Mouse (Mus musculus) hindbrain, postnatal 0 days (tissue): Measurements from ENCODE around the gene Rabl6. TPM values are rescaled to one million over a fixed set of nuclear protein-coding genes. Genes with fewer than 3 reads are reported as not detected.

Source experiments
- ATAC-seq: fragments of 200-750 bp; cut with Nextera tagmentation; 2 replicates; pipeline ENCODE4 v1.8.0; 2017; ENCODE audit warnings: mild to moderate bottlenecking, moderate TSS enrichment, moderate library complexity
- DNase-seq: peaks from one replicate; pipeline ENCODE4 v3.0.0-alpha.2; 2015; ENCODE audit warnings: low spot score
- H3K27ac ChIP-seq: fragments of 300-500 bp; sonication (generic); 2 replicates; pipeline ENCODE4 v1.5.1; 2014; ENCODE audit warnings: mild to moderate bottlenecking
- H3K27me3 ChIP-seq: fragments of 300-500 bp; sonication (generic); 2 replicates; pipeline ENCODE4 v1.6.1; 2014; ENCODE audit warnings: low read length, mixed read lengths; ENCODE audit not compliant: insufficient read depth
- H3K36me3 ChIP-seq: fragments of 300-500 bp; sonication (generic); 2 replicates; pipeline ENCODE4 v1.6.1; 2014; ENCODE audit warnings: low read length, mixed read lengths; ENCODE audit not compliant: insufficient read depth
- H3K4me1 ChIP-seq: fragments of 300-500 bp; sonication (generic); 2 replicates; pipeline ENCODE4 v1.6.1; 2014; ENCODE audit warnings: antibody characterized with exemption, low read length, mixed read lengths; ENCODE audit not compliant: insufficient read depth
- H3K4me2 ChIP-seq: fragments of 300-500 bp; sonication (generic); 2 replicates; pipeline ENCODE4 v1.6.1; 2014; ENCODE audit warnings: low read depth, mild to moderate bottlenecking, low read length, moderate library complexity, mixed read lengths
- H3K4me3 ChIP-seq: fragments of 300-500 bp; sonication (generic); 2 replicates; pipeline ENCODE4 v1.5.1; 2014; ENCODE audit warnings: low read length
- H3K9ac ChIP-seq: fragments of 300-500 bp; sonication (generic); replicated peaks from 2 replicates; pipeline ENCODE4 v1.6.1; 2014; ENCODE audit warnings: mild to moderate bottlenecking, low read length, moderate library complexity, mixed read lengths
- H3K9me3 ChIP-seq: fragments of 300-500 bp; sonication (generic); 2 replicates; pipeline ENCODE4 v1.6.1; 2016; ENCODE audit warnings: low read length, mixed read lengths
- CTCF ChIP-seq: IDR thresholded peaks from 2 replicates; pipeline ENCODE4 v1.5.1; 2016; ENCODE audit warnings: antibody characterized with exemption, control low read depth, low read depth
- WGBS: fragments of 180-500 bp; shearing (Covaris S2); extraction: QIAGEN DNeasy Blood & Tissue Kit; methylation state at CpG from one replicate; pipeline ENCODE4 v1.1.7; 2014; 5-methylcytosine and 5-hydroxymethylcytosine counted together
- polyA plus RNA-seq: library from polyadenylated mRNA; unstranded; fragments of >200 nt; fragmentation: Nextera tagmentation; extraction: Ambion mirVana; gene quantifications from 2 replicates; pipeline ENCODE4 v1.2.1, GENCODE M21; 2015
- total RNA-seq: library from RNA; depleted of rRNA; stranded (reverse); fragments of >200 nt; gene quantifications from 2 replicates; pipeline ENCODE4 v1.2.3, GENCODE M21; 2014

Rabl6 gene
- total and polyA plus RNA-seq, 2 experiments from 2014 or later = 53.0 to 71.8 TPM

DNA sequence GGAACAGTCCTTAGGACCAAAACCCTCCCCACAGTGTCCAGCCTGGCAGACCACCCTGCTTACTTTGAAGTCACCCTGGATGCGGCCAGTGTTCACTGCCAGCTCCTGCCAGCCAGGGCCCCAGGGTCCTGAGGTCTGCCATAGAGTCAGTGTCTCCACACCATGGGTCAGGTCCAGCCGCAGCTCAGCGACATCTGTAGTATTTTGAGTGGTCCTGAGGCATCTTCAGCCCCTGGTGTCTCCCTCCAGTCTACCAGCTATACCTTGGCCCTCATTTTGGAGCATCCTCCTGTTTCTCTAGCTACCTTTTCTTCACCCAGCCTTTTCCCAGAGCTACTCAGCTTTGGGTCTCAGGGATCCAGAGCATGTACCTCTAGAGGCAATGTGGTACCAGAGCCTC, 39.0 kb downstream of the Rabl6 start:
- 88% methylated on average over 3 of the region's 3 CpGs for WGBS
- ATAC-seq (no peak), DNase-seq (no peak)
- Histone ChIP-seq H3K4me2 (no peak overlapping the region), H3K4me1 (0 out of 2 replicates have a peak, but pooled peaks cover 11% of the 10 kb centered on the region), H3K27ac (no peak overlapping the region), H3K4me3 (no peak overlapping the region), H3K9ac (no peak overlapping the region), H3K9me3 (no peaks in the 10 kb centered on the region), H3K27me3 (no peaks in the 10 kb centered on the region), H3K36me3 (0 out of 2 replicates have a peak, but pooled peaks cover 6% of the 10 kb centered on the region)
- no peak for TF ChIP-seq CTCF

DNA sequence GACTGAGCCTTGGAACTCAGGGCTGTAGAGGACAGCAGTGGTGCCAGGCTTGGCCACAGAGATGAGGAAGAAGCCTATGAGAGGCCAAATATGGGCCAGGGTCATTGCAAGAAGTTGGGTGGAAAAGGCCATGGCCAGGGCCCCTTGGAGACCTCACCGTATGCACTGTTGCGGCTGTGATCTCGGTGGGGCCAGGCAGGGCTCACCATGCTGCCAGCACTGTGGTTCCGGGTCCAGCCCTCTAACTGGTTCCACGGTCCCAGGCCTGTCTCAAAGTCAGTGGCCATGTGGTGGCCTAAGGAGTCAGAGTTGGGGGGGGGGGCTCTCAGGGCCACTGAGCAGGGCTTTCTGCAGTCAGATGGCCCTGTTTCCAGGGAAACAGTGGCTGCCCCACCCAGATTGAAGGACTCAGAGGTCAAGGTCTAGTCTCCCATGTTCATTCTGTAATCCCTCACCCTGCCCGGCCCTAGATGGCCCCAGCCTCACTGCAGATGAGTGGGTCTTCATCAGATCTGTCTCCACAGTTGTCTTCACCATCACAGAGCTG, 39.8 kb downstream of the Rabl6 start:
- Histone ChIP-seq H3K9me3 (no peaks in the 10 kb centered on the region), H3K9ac (no peak overlapping the region), H3K27me3 (no peaks in the 10 kb centered on the region), H3K4me1 (0 out of 2 replicates have a peak, but pooled peaks cover 5% of the 10 kb centered on the region), H3K4me3 (no peak overlapping the region), H3K4me2 (no peak overlapping the region), H3K27ac (no peak overlapping the region), H3K36me3 (peaks cover 14% of the 10 kb centered on the region; the same call in 1 of the 2 replicates)
- no peak for ATAC-seq
- DNase-seq = no peak
- no peak for TF ChIP-seq CTCF
- 92% methylated on average over 6 of the region's 6 CpGs for WGBS

DNA sequence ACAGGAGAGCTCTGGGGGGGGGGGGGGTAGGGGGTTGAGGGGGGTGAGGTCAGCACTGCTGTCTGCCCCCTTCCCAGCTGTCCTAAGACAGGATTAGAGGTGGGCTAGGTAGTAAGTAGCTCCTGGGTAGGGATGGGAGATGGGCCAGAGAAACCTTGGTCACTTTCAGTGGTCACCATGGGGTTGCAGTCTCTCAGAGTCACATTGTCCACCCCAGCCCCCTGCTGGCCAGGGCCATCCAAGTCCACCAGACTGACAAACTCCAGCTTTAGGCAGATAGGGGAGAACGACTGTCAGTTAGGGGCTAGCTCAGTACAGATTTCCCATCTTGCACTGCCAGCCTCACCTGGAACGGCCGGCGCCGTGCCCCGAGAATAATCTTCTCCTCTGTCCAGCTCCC, 41.8 kb downstream of the Rabl6 start:
- Histone ChIP-seq H3K9me3 (no peaks in the 10 kb centered on the region), H3K36me3 (peaks cover 32% of the 10 kb centered on the region), H3K4me3 (no peak overlapping the region), H3K27me3 (no peaks in the 10 kb centered on the region), H3K27ac (no peak overlapping the region), H3K4me2 (no peak overlapping the region), H3K9ac (no peak overlapping the region), H3K4me1 (no peaks in the 10 kb centered on the region)
- ATAC-seq = 0 out of 2 replicates have a peak, but pooled peaks have one; percentile 14
- WGBS = 78% methylated on average over 6 of the region's 6 CpGs
- no peak for DNase-seq
- peak; percentile 49 for TF ChIP-seq CTCF

DNA sequence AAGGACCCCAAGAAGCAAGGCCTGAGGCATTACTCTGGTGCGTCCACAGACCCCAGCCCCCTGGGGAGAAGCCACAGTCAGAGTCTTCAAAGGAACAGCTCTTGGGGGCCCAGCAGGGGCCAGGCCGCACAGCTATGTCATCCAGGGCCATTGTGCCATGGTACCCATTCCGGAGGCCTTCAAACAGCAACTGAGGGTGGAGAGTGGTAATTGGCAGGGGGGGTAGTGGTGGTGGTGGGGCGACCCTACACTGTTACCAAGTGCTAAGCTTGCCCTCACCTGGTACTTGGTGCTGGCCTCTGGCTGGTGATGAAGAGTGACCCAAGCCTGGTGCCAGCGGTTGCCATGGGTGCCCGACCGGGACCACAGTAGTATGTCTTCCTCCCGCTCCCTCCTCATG, 42.6 kb downstream of the Rabl6 start:
- H3K9me3 ChIP-seq = no peaks in the 10 kb centered on the region
- no peak overlapping the region for H3K27ac ChIP-seq
- H3K27me3 ChIP-seq = no peaks in the 10 kb centered on the region
- H3K4me1 ChIP-seq = no peaks in the 10 kb centered on the region
- 82% methylated on average over 8 of the region's 8 CpGs for WGBS
- no peak overlapping the region for H3K9ac ChIP-seq
- no peak for ATAC-seq
- no peak overlapping the region for H3K4me2 ChIP-seq
- peaks cover 39% of the 10 kb centered on the region for H3K36me3 ChIP-seq
- TF ChIP-seq CTCF = no peak
- DNase-seq = no peak
- no peak overlapping the region for H3K4me3 ChIP-seq

DNA sequence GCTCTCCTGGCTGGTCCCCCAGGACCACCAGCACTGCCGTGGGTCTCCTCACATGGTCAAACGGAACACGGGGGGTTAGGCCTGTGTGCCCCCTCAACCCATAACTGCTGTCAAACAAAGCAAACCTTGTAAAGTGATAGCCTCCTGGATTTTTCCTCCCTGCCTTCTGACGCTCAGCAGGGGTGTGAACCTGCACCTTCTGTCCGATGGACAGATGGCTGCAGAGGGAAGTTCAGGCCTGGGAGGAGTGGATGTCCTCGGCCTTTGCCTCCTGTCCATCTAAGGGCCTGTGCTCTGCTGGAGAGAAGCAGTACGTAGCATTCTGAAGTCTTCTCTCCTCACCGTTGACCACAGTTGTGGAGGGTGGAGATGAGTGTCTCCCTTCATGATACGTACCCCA, 46.4 kb downstream of the Rabl6 start:
- Histone ChIP-seq H3K27ac (no peak overlapping the region), H3K9ac (no peak overlapping the region), H3K4me1 (peaks cover 14% of the 10 kb centered on the region), H3K9me3 (no peaks in the 10 kb centered on the region), H3K36me3 (peaks cover 47% of the 10 kb centered on the region), H3K4me2 (no peak overlapping the region), H3K4me3 (no peak overlapping the region), H3K27me3 (no peaks in the 10 kb centered on the region)
- ATAC-seq = no peak
- no peak for DNase-seq
- no peak for TF ChIP-seq CTCF
- WGBS = 75% methylated on average over 9 of the region's 9 CpGs

DNA sequence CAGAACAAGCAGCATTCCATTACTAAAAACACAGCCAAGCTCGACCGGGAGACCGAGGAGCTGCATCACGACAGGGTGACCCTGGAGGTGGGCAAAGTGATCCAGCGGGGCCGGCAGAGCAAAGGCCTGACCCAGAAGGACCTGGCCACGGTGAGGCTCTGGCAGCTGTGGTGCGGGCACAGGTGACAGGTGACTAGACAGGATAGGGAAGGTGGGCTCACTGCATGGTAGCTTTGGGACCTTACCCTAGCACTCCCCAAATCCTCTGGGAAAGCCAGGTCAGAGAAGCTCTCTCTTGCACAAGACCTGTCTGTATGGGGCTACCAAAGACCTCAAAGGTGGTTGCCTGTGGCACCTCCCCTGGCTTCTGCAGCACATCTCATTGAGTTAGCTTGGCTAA, 47.8 kb downstream of the Rabl6 start:
- no peak overlapping the region for H3K4me2 ChIP-seq
- DNase-seq = no peak
- no peak overlapping the region for H3K4me3 ChIP-seq
- no peak overlapping the region for H3K9ac ChIP-seq
- WGBS = 94% methylated on average over 8 of the region's 8 CpGs
- no peak for ATAC-seq
- no peaks in the 10 kb centered on the region for H3K9me3 ChIP-seq
- H3K4me1 ChIP-seq = peaks cover 15% of the 10 kb centered on the region
- TF ChIP-seq CTCF = no peak
- peaks cover 47% of the 10 kb centered on the region for H3K36me3 ChIP-seq
- no peak overlapping the region for H3K27ac ChIP-seq
- H3K27me3 ChIP-seq = no peaks in the 10 kb centered on the region

DNA sequence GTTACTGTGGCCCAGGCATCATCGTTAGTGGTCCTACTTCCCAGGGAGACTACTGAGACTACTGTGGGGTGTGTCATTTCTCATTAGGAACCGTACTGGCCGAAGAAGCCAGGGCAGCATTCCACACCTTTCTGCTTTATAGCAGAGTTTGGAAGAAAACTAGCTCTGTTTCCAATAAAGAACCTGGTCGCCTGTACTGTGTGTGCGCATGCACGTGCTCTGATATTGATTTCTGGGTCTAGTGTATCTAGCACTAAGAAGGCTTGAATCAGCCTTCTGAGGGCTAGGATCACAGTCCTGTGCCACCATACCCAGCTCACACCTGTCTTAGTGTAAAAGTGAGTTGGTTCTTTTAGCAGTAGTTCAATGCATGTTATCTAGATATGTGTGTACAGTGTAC, 49.5 kb downstream of the Rabl6 start:
- DNase-seq = no peak
- ATAC-seq = no peak
- WGBS = 72% methylated on average over 6 of the region's 6 CpGs
- peak overlapping the region; percentile 85 for H3K4me3 ChIP-seq
- H3K4me1 ChIP-seq = peaks cover 15% of the 10 kb centered on the region
- no peak for TF ChIP-seq CTCF
- H3K9ac ChIP-seq = peak overlapping the region; percentile 88; the same call in 1 of the 2 replicates
- peaks cover 35% of the 10 kb centered on the region for H3K36me3 ChIP-seq
- H3K27ac ChIP-seq = no peak overlapping the region
- peak overlapping the region; percentile 94 for H3K4me2 ChIP-seq
- no peaks in the 10 kb centered on the region for H3K9me3 ChIP-seq
- no peaks in the 10 kb centered on the region for H3K27me3 ChIP-seq
